Mouse (Mus musculus) spleen, adult 12 weeks (tissue): ENCODE results near the gene Stap2.

Experiments
- DNase-seq: peaks from one replicate; pipeline ENCODE4 v3.0.0; 2022; ENCODE audit warnings: low spot score

Stap2 gene

GRCm38 (mm10) chr17:56024931-56025330 is 19.5 kb upstream of the Stap2 start:
- no peak for DNase-seq

GRCm38 (mm10) chr17:56024476-56024875 is 19.1 kb upstream of the Stap2 start:
- DNase-seq = no peak

GRCm38 (mm10) chr17:56023386-56023785 is 18.0 kb upstream of the Stap2 start:
- DNase-seq = no peak

GRCm38 (mm10) chr17:56022989-56023290 is 17.6 kb upstream of the Stap2 start:
- no peak for DNase-seq

- no peak for DNase-seq
These were observed 17.0 kb upstream of the Stap2 start for GRCm38 (mm10) chr17:56022131-56022988.

GRCm38 (mm10) chr17:56021161-56021910 is 16.0 kb upstream of the Stap2 start:
- DNase-seq = no peak

GRCm38 (mm10) chr17:56020400-56021084 is 15.2 kb upstream of the Stap2 start:
- no peak for DNase-seq

- no peak for DNase-seq
These were observed 13.2 kb upstream of the Stap2 start for GRCm38 (mm10) chr17:56018347-56019131.

- DNase-seq = no peak
These were observed 12.5 kb upstream of the Stap2 start for GRCm38 (mm10) chr17:56017848-56018247.

- DNase-seq = no peak
These were observed 11.7 kb upstream of the Stap2 start for GRCm38 (mm10) chr17:56016793-56017785.

- no peak for DNase-seq
These were observed 11.0 kb upstream of the Stap2 start for GRCm38 (mm10) chr17:56016382-56016781.

- DNase-seq = no peak
These were observed 9.9 kb upstream of the Stap2 start for GRCm38 (mm10) chr17:56015293-56015692.

GRCm38 (mm10) chr17:56011441-56011840 is 6.1 kb upstream of the Stap2 start:
- no peak for DNase-seq

- peak; percentile 68 for DNase-seq
These were observed 5.3 kb upstream of the Stap2 start for GRCm38 (mm10) chr17:56010681-56011080.

- no peak for DNase-seq
These were observed 4.9 kb upstream of the Stap2 start for GRCm38 (mm10) chr17:56010255-56010654.

- DNase-seq = no peak
These were observed 4.5 kb upstream of the Stap2 start for GRCm38 (mm10) chr17:56009962-56010240.

- peak; percentile 83 for DNase-seq
These were observed 3.9 kb upstream of the Stap2 start for GRCm38 (mm10) chr17:56009088-56009961.

GRCm38 (mm10) chr17:56008356-56009087 is 3.1 kb upstream of the Stap2 start:
- DNase-seq = peak; percentile 77
